ENCODE assay signal across 7 mouse cellular contexts in genomic region chr9:45042056-45042720, GRCm38 (mm10). TPM values are rescaled to one million over a fixed set of nuclear protein-coding genes. Genes with fewer than 3 reads are reported as not detected.
DNase-seq lines count a peak whose midpoint lies in the region; ATAC-seq lines count a peak whose summit lies in the region.

No protein-coding gene starts in this region.

- H3K9me3 ChIP-seq in heart, embryonic 13.5 days: no peaks in the 10 kb centered on the region

- peak; percentile 74 for DNase-seq in ES-CJ7 (ENCODE audit: low read depth, low spot score)
- peak; percentile 93 for DNase-seq in ZHBTc4 (ENCODE audit: low read depth, low spot score)
- peak; percentile 88 for DNase-seq in kidney, postnatal 14 days
- DNase-seq in lung, postnatal 4 days: peak; percentile 70 to 78
- no peak for DNase-seq in adipocyte (ENCODE audit: low spot score)

- WGBS in heart, embryonic 13.5 days: 1% methylated on average over 20 of the region's 20 CpGs

- H3K27ac ChIP-seq in heart, embryonic 13.5 days (replicated peaks): no peak overlapping the region

- peak overlapping the region; percentile 50 for H3K9ac ChIP-seq in heart, embryonic 13.5 days

- ATAC-seq in heart, embryonic 13.5 days (ENCODE audit: extremely low read depth, insufficient number of reproducible peaks, low FRiP score, low TSS enrichment): no peak
- ATAC-seq in cerebellum, adult (ENCODE audit: insufficient number of reproducible peaks, low FRiP score, low TSS enrichment): no peak; the same call in 1 of the 2 replicates

- no peaks in the 10 kb centered on the region for H3K36me3 ChIP-seq in heart, embryonic 13.5 days

- H3K4me2 ChIP-seq in heart, embryonic 13.5 days: peak overlapping the region; percentile 67

- peaks cover 91% of the 10 kb centered on the region for H3K27me3 ChIP-seq in heart, embryonic 13.5 days (replicated peaks)

- peak overlapping the region; percentile 42 for H3K4me3 ChIP-seq in heart, embryonic 13.5 days

- H3K4me1 ChIP-seq in heart, embryonic 13.5 days: peaks cover 22% of the 10 kb centered on the region

RNA-seq across cellular contexts. Expression of gene Mpzl2, which starts 2.6 kb away (rescaled TPM):
- polyA plus RNA-seq in heart, embryonic 13.5 days (2015; fragmentation: Nextera tagmentation; extraction: Ambion mirVana): 1.3 and 1.5 TPM in 2 replicates

RNA-seq across cellular contexts. Expression of gene Mpzl3, which starts 12.8 kb away (rescaled TPM):
- 1.6 and 1.7 TPM in 2 replicates for polyA plus RNA-seq in heart, embryonic 13.5 days (2015; fragmentation: Nextera tagmentation; extraction: Ambion mirVana)

RNA-seq across cellular contexts. Expression of gene Cd3e, which starts 32.8 kb away (rescaled TPM):
- polyA plus RNA-seq in heart, embryonic 13.5 days (2015; fragmentation: Nextera tagmentation; extraction: Ambion mirVana): 0.55 TPM in 1 of 2 replicates, not detected in the other

RNA-seq across cellular contexts. Expression of gene Jaml, which starts 36.8 kb away (rescaled TPM):
- polyA plus RNA-seq in heart, embryonic 13.5 days (2015; fragmentation: Nextera tagmentation; extraction: Ambion mirVana): 0.17 and 0.23 TPM in 2 replicates
